Mouse (Mus musculus) R1 (cell line): ENCODE data around the gene Gucy2f.
"Not testable (repeated sequence)": the region's sequence is repeated elsewhere in the genome, so short reads cannot be mapped to it uniquely, and the experiment has no call there.

ENCODE experiments used
- DNase-seq: peaks from one replicate; pipeline ENCODE4 v3.0.0-alpha.2; 2018; ENCODE audit warnings: low read depth, low spot score

Gucy2f gene

GRCm38 (mm10) chrX:142196831-142197230, at the start of gene Gucy2f:
TSS of gene Gucy2f (minus strand) at chrX:142196931.
- DNase-seq, result no peak

GRCm38 (mm10) chrX:142245682-142246327, 49.1 kb upstream of the Gucy2f start:
- DNase-seq, result no peak

GRCm38 (mm10) chrX:142237101-142237500, 40.4 kb upstream of the Gucy2f start:
- DNase-seq, result no peak

- not testable (repeated sequence) for DNase-seq
These were observed 39.4 kb upstream of the Gucy2f start for GRCm38 (mm10) chrX:142236146-142236545.

GRCm38 (mm10) chrX:142228769-142229158, 32.0 kb upstream of the Gucy2f start:
- no peak for DNase-seq

GRCm38 (mm10) chrX:142228055-142228768, 31.5 kb upstream of the Gucy2f start:
- peak; percentile 85 for DNase-seq

- DNase-seq, result peak; percentile 67
These were observed 30.8 kb upstream of the Gucy2f start for GRCm38 (mm10) chrX:142227398-142228054.

GRCm38 (mm10) chrX:142226542-142226941, 29.8 kb upstream of the Gucy2f start, which contains the start of gene Nxt2:
TSS of gene Nxt2 (plus strand) at chrX:142226770.
- DNase-seq, result peak; percentile 45

- DNase-seq, result peak; percentile 23
These were observed 3.6 kb upstream of the Gucy2f start for GRCm38 (mm10) chrX:142200295-142200694.

GRCm38 (mm10) chrX:142195551-142195950, 1.2 kb downstream of the Gucy2f start:
- no peak for DNase-seq

GRCm38 (mm10) chrX:142194420-142194819, 2.3 kb downstream of the Gucy2f start:
- no peak for DNase-seq

- no peak for DNase-seq
These were observed 6.4 kb downstream of the Gucy2f start for GRCm38 (mm10) chrX:142190355-142190754.

GRCm38 (mm10) chrX:142189023-142189703, 7.6 kb downstream of the Gucy2f start:
- DNase-seq, result peak; percentile 42

- no peak for DNase-seq
These were observed 14.7 kb downstream of the Gucy2f start for GRCm38 (mm10) chrX:142182026-142182425.

- no peak for DNase-seq
These were observed 19.8 kb downstream of the Gucy2f start for GRCm38 (mm10) chrX:142176981-142177380.

GRCm38 (mm10) chrX:142115779-142116178, 81.0 kb downstream of the Gucy2f start:
- peak; percentile 50 for DNase-seq

GRCm38 (mm10) chrX:142111236-142111635, 85.5 kb downstream of the Gucy2f start:
- no peak for DNase-seq

GRCm38 (mm10) chrX:142096904-142097303, 99.8 kb downstream of the Gucy2f start:
- DNase-seq, result no peak

GRCm38 (mm10) chrX:142095579-142095978, 101.2 kb downstream of the Gucy2f start:
- no peak for DNase-seq

GRCm38 (mm10) chrX:142062585-142062984, 134.1 kb downstream of the Gucy2f start:
- no peak for DNase-seq
